Mouse (Mus musculus) lung, adult 2 months (tissue): ENCODE measurements around the gene Zbtb46.

Experiments
- CTCF ChIP-seq: fragments of 200-500 bp; IDR thresholded peaks from 2 replicates; pipeline ENCODE4 v1.5.1; 2011; ENCODE audit warnings: mild to moderate bottlenecking, low read length, control low read depth; ENCODE audit not compliant: insufficient read depth
- POLR2A ChIP-seq: fragments of 200-500 bp; IDR thresholded peaks from 2 replicates; pipeline ENCODE4 v1.6.1; 2011; ENCODE audit warnings: low read depth, mild to moderate bottlenecking, control low read depth, low read length, borderline replicate concordance; ENCODE audit errors: extremely low read depth

- no peak for TF ChIP-seq CTCF
- no peak for TF ChIP-seq POLR2A
Measured at GRCm38 (mm10) chr2:181381631-181382306, 77.5 kb downstream of the Zbtb46 start.
